Mouse (Mus musculus): ENCODE results near the gene Zfp747.
"Not testable (repeated sequence)": the region's sequence is repeated elsewhere in the genome, so short reads cannot be mapped to it uniquely, and the experiment has no call there.

Gene Zfp747

GRCm38 (mm10) chr7:127371213-127371612 is 4.6 kb downstream of the Zfp747 start:
- no peak for DNase-seq

- DNase-seq = no peak
These were observed 9.6 kb downstream of the Zfp747 start for GRCm38 (mm10) chr7:127366249-127366648.

GRCm38 (mm10) chr7:127364166-127364565 is 11.7 kb downstream of the Zfp747 start:
- DNase-seq = no peak

GRCm38 (mm10) chr7:127363475-127363921 is 12.4 kb downstream of the Zfp747 start:
- no peak for DNase-seq

GRCm38 (mm10) chr7:127362418-127362817 is 13.4 kb downstream of the Zfp747 start:
- DNase-seq = peak; percentile 36

GRCm38 (mm10) chr7:127361449-127361848 is 14.4 kb downstream of the Zfp747 start:
- no peak for DNase-seq

- no peak for DNase-seq
These were observed 15.6 kb downstream of the Zfp747 start for GRCm38 (mm10) chr7:127360265-127360664.

- DNase-seq = no peak
These were observed 17.4 kb downstream of the Zfp747 start for GRCm38 (mm10) chr7:127358472-127358871.

- DNase-seq = no peak
These were observed 18.0 kb downstream of the Zfp747 start for GRCm38 (mm10) chr7:127357871-127358270.

- no peak for DNase-seq
These were observed 20.1 kb downstream of the Zfp747 start for GRCm38 (mm10) chr7:127355796-127356195.

- DNase-seq = no peak
These were observed 24.4 kb downstream of the Zfp747 start for GRCm38 (mm10) chr7:127351230-127352004.

- no peak for DNase-seq
These were observed 29.2 kb downstream of the Zfp747 start for GRCm38 (mm10) chr7:127346676-127347075.

GRCm38 (mm10) chr7:127345512-127346325 is 30.1 kb downstream of the Zfp747 start, which contains the start of gene Zfp768:
Gene Zfp768 (minus strand): TSS chr7:127345589.
- DNase-seq = peak; percentile 95

- peak; percentile 19 for DNase-seq
These were observed 30.8 kb downstream of the Zfp747 start for GRCm38 (mm10) chr7:127345092-127345491.

GRCm38 (mm10) chr7:127344371-127344770 is 31.5 kb downstream of the Zfp747 start:
- no peak for DNase-seq

- DNase-seq = no peak
These were observed 32.4 kb downstream of the Zfp747 start for GRCm38 (mm10) chr7:127343351-127344019.

GRCm38 (mm10) chr7:127342888-127343287 is 33.0 kb downstream of the Zfp747 start:
- no peak for DNase-seq

- DNase-seq = peak; percentile 64
These were observed 33.5 kb downstream of the Zfp747 start for GRCm38 (mm10) chr7:127342332-127342731.

GRCm38 (mm10) chr7:127341861-127342260 is 34.0 kb downstream of the Zfp747 start:
- not testable (repeated sequence) for DNase-seq

- DNase-seq = no peak
These were observed 34.5 kb downstream of the Zfp747 start for GRCm38 (mm10) chr7:127341356-127341755.

- no peak for DNase-seq
These were observed 38.2 kb downstream of the Zfp747 start for GRCm38 (mm10) chr7:127337636-127338035.

- no peak for DNase-seq
These were observed 40.2 kb downstream of the Zfp747 start for GRCm38 (mm10) chr7:127335604-127336003.

- no peak for DNase-seq
These were observed 42.6 kb downstream of the Zfp747 start for GRCm38 (mm10) chr7:127333240-127333639.
